8 mouse cellular contexts compared by ENCODE assay signal in the genomic region with DNA sequence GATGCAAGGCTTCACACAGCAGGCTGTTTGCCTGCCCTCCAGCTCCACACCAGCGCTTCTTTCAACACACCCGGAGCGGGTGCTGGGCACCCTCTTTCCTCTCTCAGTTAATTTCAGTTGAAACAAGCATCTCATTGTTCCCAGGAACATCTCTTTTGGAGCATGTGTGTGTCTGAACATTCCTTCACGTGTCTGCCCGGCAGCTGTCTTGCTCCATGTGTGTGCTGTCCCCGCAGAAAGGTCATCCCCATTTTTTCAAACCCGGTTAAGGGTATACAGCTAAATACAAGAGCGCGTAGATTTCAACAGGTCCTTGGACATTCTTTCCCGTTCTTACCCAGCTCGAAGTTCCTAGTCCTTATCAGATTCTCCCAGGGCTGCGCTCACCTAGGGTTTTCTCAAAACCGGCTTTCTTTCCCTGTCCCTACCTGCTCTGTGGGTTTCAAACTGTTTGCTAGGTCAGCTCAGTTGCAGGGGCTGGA.
A peak's percentile ranks its signal among the peaks of the same experiment; 100 is the strongest.
DNase-seq lines count a peak whose midpoint lies in the region; ATAC-seq and TF ChIP-seq lines count a peak whose summit lies in the region.

No protein-coding gene starts in this region.

- H3K9me3 ChIP-seq in kidney, embryonic 16.5 days (ENCODE audit: low read length), result no peaks in the 10 kb centered on the region
- H3K9me3 ChIP-seq in embryonic facial prominence, embryonic 12.5 days, result no peaks in the 10 kb centered on the region
- no peaks in the 10 kb centered on the region for H3K9me3 ChIP-seq in hindbrain, postnatal 0 days (ENCODE audit: low read length)
- no peaks in the 10 kb centered on the region for H3K9me3 ChIP-seq in neural tube, embryonic 12.5 days

- no peak overlapping the region for H3K9ac ChIP-seq in kidney, embryonic 16.5 days (replicated peaks; ENCODE audit: low read length)
- H3K9ac ChIP-seq in embryonic facial prominence, embryonic 12.5 days, result no peak overlapping the region
- no peak overlapping the region for H3K9ac ChIP-seq in hindbrain, postnatal 0 days (replicated peaks; ENCODE audit: low read length)
- no peak overlapping the region for H3K9ac ChIP-seq in neural tube, embryonic 12.5 days

- peaks cover 12% of the 10 kb centered on the region for H3K4me1 ChIP-seq in kidney, embryonic 16.5 days (ENCODE audit: insufficient read depth, low read length)
- 0 out of 2 replicates have a peak, but pooled peaks cover 6% of the 10 kb centered on the region for H3K4me1 ChIP-seq in embryonic facial prominence, embryonic 12.5 days
- H3K4me1 ChIP-seq in hindbrain, postnatal 0 days (ENCODE audit: insufficient read depth, low read length), result 0 out of 2 replicates have a peak, but pooled peaks cover 3% of the 10 kb centered on the region
- H3K4me1 ChIP-seq in neural tube, embryonic 12.5 days, result peaks cover 9% of the 10 kb centered on the region; the same call in 1 of the 2 replicates
- H3K4me1 ChIP-seq in thymus, adult 2 months (replicated peaks; ENCODE audit: control insufficient read depth, insufficient read depth, low read length), result peaks cover 14% of the 10 kb centered on the region

- no peak overlapping the region for H3K27ac ChIP-seq in kidney, embryonic 16.5 days (ENCODE audit: low read length)
- no peak overlapping the region for H3K27ac ChIP-seq in embryonic facial prominence, embryonic 12.5 days
- no peak overlapping the region for H3K27ac ChIP-seq in hindbrain, postnatal 0 days
- H3K27ac ChIP-seq in neural tube, embryonic 12.5 days, result no peak overlapping the region
- H3K27ac ChIP-seq in thymus, adult 2 months (ENCODE audit: control insufficient read depth, insufficient read depth, low read length), result no peak overlapping the region

- no peak overlapping the region for H3K4me3 ChIP-seq in kidney, embryonic 16.5 days (ENCODE audit: low read length)
- H3K4me3 ChIP-seq in embryonic facial prominence, embryonic 12.5 days, result no peak overlapping the region
- no peak overlapping the region for H3K4me3 ChIP-seq in hindbrain, postnatal 0 days (ENCODE audit: low read length)
- no peak overlapping the region for H3K4me3 ChIP-seq in neural tube, embryonic 12.5 days
- H3K4me3 ChIP-seq in thymus, adult 2 months (ENCODE audit: control insufficient read depth, insufficient read depth, low read length), result no peak overlapping the region

- DNase-seq in kidney, adult 11 months, result no peak
- DNase-seq in hindbrain, postnatal 0 days (ENCODE audit: low spot score), result peak; percentile 42
- DNase-seq in thymus, adult 2 months, result no peak
- no peak for DNase-seq in layer of hippocampus, adult 11-12 months (ENCODE audit: low spot score)
- DNase-seq in right cerebral cortex, postnatal 25 days, result no peak

- H3K36me3 ChIP-seq in kidney, embryonic 16.5 days (ENCODE audit: insufficient read depth, low read length), result no peaks in the 10 kb centered on the region
- no peaks in the 10 kb centered on the region for H3K36me3 ChIP-seq in embryonic facial prominence, embryonic 12.5 days
- H3K36me3 ChIP-seq in hindbrain, postnatal 0 days (ENCODE audit: insufficient read depth, low read length), result no peaks in the 10 kb centered on the region
- H3K36me3 ChIP-seq in neural tube, embryonic 12.5 days, result no peaks in the 10 kb centered on the region
- no peaks in the 10 kb centered on the region for H3K36me3 ChIP-seq in thymus, adult 2 months (ENCODE audit: control insufficient read depth, insufficient read depth, low read length)

- peak overlapping the region; percentile 19; the same call in 1 of the 2 replicates for H3K4me2 ChIP-seq in kidney, embryonic 16.5 days (replicated peaks; ENCODE audit: low read depth, low read length)
- peak overlapping the region; percentile 23 for H3K4me2 ChIP-seq in embryonic facial prominence, embryonic 12.5 days (replicated peaks)
- peak overlapping the region; percentile 18; the same call in 1 of the 2 replicates for H3K4me2 ChIP-seq in hindbrain, postnatal 0 days (ENCODE audit: low read depth, low read length)
- H3K4me2 ChIP-seq in neural tube, embryonic 12.5 days (replicated peaks), result peak overlapping the region; percentile 1

- TF ChIP-seq CTCF in hindbrain, postnatal 0 days (IDR thresholded peaks at IDR 0.05; ENCODE audit: low read depth), result no peak
- TF ChIP-seq CTCF in thymus, adult 2 months (IDR thresholded peaks at IDR 0.05; ENCODE audit: borderline replicate concordance, control insufficient read depth, extremely low read depth, insufficient read depth, low read length, poor library complexity), result no peak

- ATAC-seq in kidney, embryonic 16.5 days (ENCODE audit: low FRiP score, low TSS enrichment), result no peak
- no peak for ATAC-seq in embryonic facial prominence, embryonic 12.5 days (ENCODE audit: insufficient number of reproducible peaks, insufficient read depth, low FRiP score, low TSS enrichment)
- ATAC-seq in hindbrain, postnatal 0 days, result peak; percentile 53; the same call in 1 of the 2 replicates
- ATAC-seq in neural tube, embryonic 12.5 days (ENCODE audit: low FRiP score, low read depth), result peak; percentile 71

- WGBS in kidney, embryonic 16.5 days, result 32% methylated on average over 13 of the region's 13 CpGs
- 8% methylated on average over 13 of the region's 13 CpGs for WGBS in embryonic facial prominence, embryonic 12.5 days
- WGBS in hindbrain, postnatal 0 days, result 12% methylated on average over 13 of the region's 13 CpGs
- whole genome bisulfite sequencing in neural tube, embryonic 12.5 days, result 18% methylated on average over 13 of the region's 13 CpGs
- 76% methylated on average over 13 of the region's 13 CpGs for WGBS in thymus, adult 2 months

- H3K27me3 ChIP-seq in kidney, embryonic 16.5 days (ENCODE audit: insufficient read depth, low read length), result no peaks in the 10 kb centered on the region
- H3K27me3 ChIP-seq in embryonic facial prominence, embryonic 12.5 days, result no peaks in the 10 kb centered on the region
- no peaks in the 10 kb centered on the region for H3K27me3 ChIP-seq in hindbrain, postnatal 0 days (ENCODE audit: insufficient read depth, low read length)
- no peaks in the 10 kb centered on the region for H3K27me3 ChIP-seq in neural tube, embryonic 12.5 days (replicated peaks)
- H3K27me3 ChIP-seq in thymus, adult 2 months (ENCODE audit: control insufficient read depth, insufficient read depth, low read length), result no peaks in the 10 kb centered on the region

- TF ChIP-seq POLR2A in thymus, adult 2 months (IDR thresholded peaks at IDR 0.05; ENCODE audit: control insufficient read depth, extremely low read depth, insufficient read depth, low read length, poor library complexity), result no peak

Comparison
In these comparisons a context has a peak if more than half of its experiments do, and no peak if none do; other contexts are left out.
1. ATAC-seq: peak in hindbrain, postnatal 0 days (single experiment) and neural tube, embryonic 12.5 days (single experiment); none in kidney, embryonic 16.5 days (single experiment) and embryonic facial prominence, embryonic 12.5 days (single experiment).
2. Peak in every context shown above with its lines, with median percentiles within 50 percentile points of each other: H3K4me2 ChIP-seq.